Mouse (Mus musculus) gastrocnemius, postnatal 4 days (tissue): Measurements from ENCODE around the gene Zbtb16. TPM values are rescaled to one million over a fixed set of nuclear protein-coding genes. Genes with fewer than 3 reads are reported as not detected.

Experiments
- DNase-seq, 2 experiments: peaks; one replicate each; pipeline ENCODE4 v3.0.0; 2021 to 2022; ENCODE audit warnings: low spot score in 2 of 2, mixed read lengths in 2 of 2
- total RNA-seq, 2 experiments: library from RNA; stranded (reverse); gene quantifications; 2 replicates each; pipeline ENCODE4 v1.2.3; 2021

Zbtb16 gene
- total RNA-seq, 2 experiments from 2014 or later = 13.7 to 16.4 TPM

GRCm38 (mm10) chr9:48711826-48712225 lies 124.2 kb downstream of the Zbtb16 start:
- DNase-seq = no peak

- DNase-seq = no peak
These were observed 124.7 kb downstream of the Zbtb16 start for GRCm38 (mm10) chr9:48711296-48711781.

- no peak for DNase-seq
These were observed 125.4 kb downstream of the Zbtb16 start for GRCm38 (mm10) chr9:48710355-48711295.

- DNase-seq = no peak
These were observed 128.2 kb downstream of the Zbtb16 start for GRCm38 (mm10) chr9:48707824-48708229.

GRCm38 (mm10) chr9:48707134-48707823 lies 128.7 kb downstream of the Zbtb16 start:
- DNase-seq = no peak

- no peak for DNase-seq
These were observed 134.7 kb downstream of the Zbtb16 start for GRCm38 (mm10) chr9:48701296-48701695.

GRCm38 (mm10) chr9:48700871-48701270 lies 135.2 kb downstream of the Zbtb16 start:
- no peak for DNase-seq

GRCm38 (mm10) chr9:48697470-48697815 lies 138.6 kb downstream of the Zbtb16 start:
- DNase-seq = no peak

GRCm38 (mm10) chr9:48696731-48697469 lies 139.1 kb downstream of the Zbtb16 start:
- DNase-seq = no peak

GRCm38 (mm10) chr9:48696330-48696729 lies 139.7 kb downstream of the Zbtb16 start:
- no peak for DNase-seq

GRCm38 (mm10) chr9:48695796-48696195 lies 140.2 kb downstream of the Zbtb16 start:
- DNase-seq = no peak

GRCm38 (mm10) chr9:48694616-48695061 lies 141.4 kb downstream of the Zbtb16 start:
- DNase-seq = no peak

- no peak for DNase-seq
These were observed 142.3 kb downstream of the Zbtb16 start for GRCm38 (mm10) chr9:48693696-48694095.

GRCm38 (mm10) chr9:48689718-48689980 lies 146.4 kb downstream of the Zbtb16 start:
- DNase-seq = no peak

GRCm38 (mm10) chr9:48688859-48689717 lies 146.9 kb downstream of the Zbtb16 start:
- DNase-seq = no peak

- no peak for DNase-seq
These were observed 148.1 kb downstream of the Zbtb16 start for GRCm38 (mm10) chr9:48687891-48688290.

- no peak for DNase-seq
These were observed 150.3 kb downstream of the Zbtb16 start for GRCm38 (mm10) chr9:48685721-48686120.

- DNase-seq = no peak
These were observed 151.9 kb downstream of the Zbtb16 start for GRCm38 (mm10) chr9:48684144-48684543.

- no peak for DNase-seq
These were observed 154.8 kb downstream of the Zbtb16 start for GRCm38 (mm10) chr9:48681193-48681592.
